Mouse (Mus musculus): ENCODE data around the gene Hk1. TPM values are rescaled to one million over a fixed set of nuclear protein-coding genes. Genes with fewer than 3 reads are reported as not detected.

The Hk1 gene
- total RNA-seq, 1 experiment from 2014 or later, result 195 TPM

- no peak for ATAC-seq (replicated peaks; ENCODE audit: low read depth, poor library complexity, severe bottlenecking)
Observed at GRCm38 (mm10) chr10:62231395-62231732, 148.3 kb downstream of the Hk1 start.

- ATAC-seq (replicated peaks; ENCODE audit: low read depth, poor library complexity, severe bottlenecking), result peak; percentile 98
Observed at GRCm38 (mm10) chr10:62230708-62231394, 148.9 kb downstream of the Hk1 start, which contains the start of gene Tspan15. Gene Tspan15, minus strand, starts transcription at chr10:62231251.

- ATAC-seq (replicated peaks; ENCODE audit: low read depth, poor library complexity, severe bottlenecking), result no peak
Observed at GRCm38 (mm10) chr10:62228126-62228525, 151.6 kb downstream of the Hk1 start.

DNA sequence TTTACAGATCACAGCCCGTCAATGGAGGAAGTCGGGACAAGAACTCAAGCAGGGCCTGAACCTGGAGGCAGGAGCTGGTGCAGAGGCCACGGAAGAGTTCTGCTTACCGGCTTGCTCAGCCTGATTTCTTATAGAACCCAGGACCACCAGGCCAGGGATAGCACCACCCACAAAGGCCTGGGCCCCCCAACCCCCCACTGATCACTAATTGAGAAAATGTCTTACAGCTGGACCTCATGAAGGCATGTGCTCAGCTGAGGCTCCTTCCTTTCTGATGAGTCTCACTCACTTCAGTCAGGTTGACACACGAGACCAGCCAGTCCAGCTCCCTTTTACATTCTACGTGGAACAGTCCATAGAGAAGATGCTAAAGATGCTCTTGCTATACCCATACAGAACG is 153.9 kb downstream of the Hk1 start:
- no peak for ATAC-seq (replicated peaks; ENCODE audit: low read depth, poor library complexity, severe bottlenecking)

DNA sequence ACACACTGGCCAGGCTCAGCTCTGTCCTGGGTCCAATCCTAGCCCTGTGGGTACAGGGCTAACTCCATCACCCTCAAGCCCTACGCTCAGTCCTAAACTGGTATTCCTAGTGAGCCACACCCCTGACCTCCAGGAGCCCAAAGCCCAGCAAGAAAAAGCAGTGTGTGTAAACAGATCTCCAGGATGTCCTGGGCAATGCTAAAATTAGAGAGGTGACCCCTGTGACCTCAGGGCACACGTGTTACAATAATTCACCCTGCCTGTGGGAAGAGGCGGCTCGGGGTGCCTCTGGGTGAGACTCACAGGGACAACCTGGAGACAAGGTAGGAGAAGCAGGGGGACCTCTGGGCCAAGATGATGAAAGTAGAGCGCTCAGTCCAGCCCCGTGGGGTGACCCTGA is 155.5 kb downstream of the Hk1 start:
- no peak for ATAC-seq (replicated peaks; ENCODE audit: low read depth, poor library complexity, severe bottlenecking)

GRCm38 (mm10) chr10:62222777-62223176 is 156.9 kb downstream of the Hk1 start:
- ATAC-seq (replicated peaks; ENCODE audit: low read depth, poor library complexity, severe bottlenecking), result no peak

- ATAC-seq (replicated peaks; ENCODE audit: low read depth, poor library complexity, severe bottlenecking), result no peak
Observed at GRCm38 (mm10) chr10:62221647-62222046, 158.1 kb downstream of the Hk1 start.

DNA sequence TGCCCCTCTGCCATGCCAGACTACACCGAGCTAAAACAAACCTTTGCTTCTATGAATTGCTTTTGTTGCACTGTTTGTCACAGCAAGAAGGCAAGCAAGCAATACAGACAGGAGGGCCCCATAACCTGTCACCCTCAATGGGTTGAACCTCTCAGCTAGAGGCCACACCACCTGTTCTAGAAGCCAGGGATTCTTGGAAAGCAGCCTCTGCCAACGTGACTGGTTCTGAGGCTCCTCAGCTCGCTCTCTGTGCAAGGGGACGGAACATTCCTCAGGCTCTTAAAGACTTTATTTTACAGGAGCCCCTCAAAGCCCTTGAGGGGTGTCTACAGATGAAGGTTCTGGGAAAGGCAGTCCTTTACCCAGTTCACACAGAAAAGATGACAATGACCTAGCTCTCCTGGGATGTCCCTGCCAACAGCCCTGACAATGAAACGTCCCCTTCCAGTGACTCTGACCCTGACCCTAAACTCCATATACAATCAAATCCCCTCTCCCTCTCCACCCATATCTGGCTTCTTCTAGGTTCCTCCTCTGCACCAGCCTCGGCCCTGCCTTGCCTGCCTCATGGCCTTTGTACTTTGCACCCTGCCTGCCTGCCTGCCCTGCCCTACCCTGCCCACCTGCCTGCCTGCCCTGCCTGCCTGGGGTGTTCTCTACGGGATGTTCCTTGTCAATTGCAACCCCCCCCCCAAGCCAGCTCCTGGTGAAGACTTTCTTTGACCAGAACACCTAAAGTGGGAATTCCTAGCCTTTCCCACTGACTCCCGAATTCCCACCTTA is 158.8 kb downstream of the Hk1 start:
- no peak for ATAC-seq (replicated peaks; ENCODE audit: low read depth, poor library complexity, severe bottlenecking)

Other genes starting within 250 kb of the Hk1 start
- not detected in 2 replicates for gene Neurog3, start 246.8 kb downstream of the Hk1 start, total RNA-seq (2017)
- 1.1 TPM in 1 of 2 replicates, not detected in the other for gene Fam241b, start 236.0 kb downstream of the Hk1 start, total RNA-seq (2017)
- 0.32 and 3.6 TPM in 2 replicates for gene Tspan15, start 148.7 kb downstream of the Hk1 start, total RNA-seq (2017)
- gene Tacr2, start 127.5 kb downstream of the Hk1 start, total RNA-seq (2017), result not detected in 2 replicates
- gene Hkdc1, start 42.6 kb upstream of the Hk1 start, total RNA-seq (2017), result not detected in 2 replicates
- gene 4930507D05Rik, start 69.6 kb upstream of the Hk1 start, total RNA-seq (2017), result 0.19 and 1.0 TPM in 2 replicates
- 44.9 and 61.6 TPM in 2 replicates for gene Supv3l1, start 69.8 kb upstream of the Hk1 start, total RNA-seq (2017)
- 76.1 and 81.7 TPM in 2 replicates for gene Vps26a, start 106.9 kb upstream of the Hk1 start, total RNA-seq (2017)
- gene Srgn, start 147.5 kb upstream of the Hk1 start, total RNA-seq (2017), result 1,072 and 1,492 TPM in 2 replicates
- gene Kif1bp, start 198.5 kb upstream of the Hk1 start, total RNA-seq (2017), result 13.7 and 19.9 TPM in 2 replicates
- gene Ddx21, start 222.4 kb upstream of the Hk1 start, total RNA-seq (2017), result 280 and 283 TPM in 2 replicates